Mouse (Mus musculus) ES-E14 (cell line): Measurements from ENCODE around the gene Tbxas1.

ENCODE experiments used
- MAFK ChIP-seq: IDR thresholded peaks from 2 replicates; pipeline ENCODE4 v1.6.1; 2014; ENCODE audit warnings: mild to moderate bottlenecking, low read depth, low read length, inconsistent platforms; ENCODE audit not compliant: insufficient read depth
- ZC3H11A ChIP-seq: IDR thresholded peaks from 2 replicates; pipeline ENCODE4 v1.6.1; 2012; ENCODE audit warnings: low read depth, mild to moderate bottlenecking, inconsistent platforms, low read length, borderline replicate concordance

GRCm38 (mm10) chr6:38865805-38866204 is 9.4 kb upstream of the Tbxas1 start:
- TF ChIP-seq ZC3H11A: no peak
- TF ChIP-seq MAFK: no peak
